Mouse (Mus musculus): Measurements from ENCODE around the gene Fmo6.

Gene Fmo6

GRCm38 (mm10) chr1:162937415-162937814, at the start of gene Fmo6:
Gene Fmo6, minus strand, starts transcription at chr1:162937515.
- DNase-seq (ENCODE audit: low spot score in 2 of 2): no peak

- no peak for DNase-seq (ENCODE audit: low spot score in 2 of 2)
Observed at GRCm38 (mm10) chr1:162986777-162987176, 49.5 kb upstream of the Fmo6 start.

- DNase-seq (ENCODE audit: low spot score in 2 of 2): no peak
Observed at GRCm38 (mm10) chr1:162986121-162986748, 48.9 kb upstream of the Fmo6 start.

- DNase-seq (ENCODE audit: low spot score in 2 of 2): no peak
Observed at GRCm38 (mm10) chr1:162984428-162984827, 47.1 kb upstream of the Fmo6 start, which contains the start of gene Fmo3. Gene Fmo3, minus strand, starts transcription at chr1:162984528.

- DNase-seq (ENCODE audit: low spot score in 2 of 2): no peak
Observed at GRCm38 (mm10) chr1:162963556-162963955, 26.2 kb upstream of the Fmo6 start.

- DNase-seq (ENCODE audit: low spot score in 2 of 2): no peak
Observed at GRCm38 (mm10) chr1:162957422-162957821, 20.1 kb upstream of the Fmo6 start.

- no peak for DNase-seq (ENCODE audit: low spot score in 2 of 2)
Observed at GRCm38 (mm10) chr1:162953079-162953478, 15.8 kb upstream of the Fmo6 start.

GRCm38 (mm10) chr1:162949763-162950162, 12.4 kb upstream of the Fmo6 start:
- no peak for DNase-seq (ENCODE audit: low spot score in 2 of 2)

GRCm38 (mm10) chr1:162947934-162948333, 10.6 kb upstream of the Fmo6 start:
- no peak for DNase-seq (ENCODE audit: low spot score in 2 of 2)

- DNase-seq (ENCODE audit: low spot score in 2 of 2): no peak
Observed at GRCm38 (mm10) chr1:162946837-162947558, 9.7 kb upstream of the Fmo6 start.

- no peak for DNase-seq (ENCODE audit: low spot score in 2 of 2)
Observed at GRCm38 (mm10) chr1:162943700-162944099, 6.4 kb upstream of the Fmo6 start.

GRCm38 (mm10) chr1:162938696-162939351, 1.5 kb upstream of the Fmo6 start:
- DNase-seq (ENCODE audit: low spot score in 2 of 2): no peak

- no peak for DNase-seq (ENCODE audit: low spot score in 2 of 2)
Observed at GRCm38 (mm10) chr1:162937970-162938695, 818 bp upstream of the Fmo6 start.

GRCm38 (mm10) chr1:162934374-162935012, 2.8 kb downstream of the Fmo6 start:
- DNase-seq (ENCODE audit: low spot score in 2 of 2): no peak

GRCm38 (mm10) chr1:162932386-162932785, 4.9 kb downstream of the Fmo6 start:
- no peak for DNase-seq (ENCODE audit: low spot score in 2 of 2)

GRCm38 (mm10) chr1:162931880-162932279, 5.4 kb downstream of the Fmo6 start:
- DNase-seq (ENCODE audit: low spot score in 2 of 2): no peak

- no peak for DNase-seq (ENCODE audit: low spot score in 2 of 2)
Observed at GRCm38 (mm10) chr1:162931310-162931875, 5.9 kb downstream of the Fmo6 start.

GRCm38 (mm10) chr1:162930631-162931030, 6.7 kb downstream of the Fmo6 start:
- DNase-seq (ENCODE audit: low spot score in 2 of 2): no peak

GRCm38 (mm10) chr1:162929146-162929545, 8.2 kb downstream of the Fmo6 start:
- DNase-seq (ENCODE audit: low spot score in 2 of 2): no peak

- no peak for DNase-seq (ENCODE audit: low spot score in 2 of 2)
Observed at GRCm38 (mm10) chr1:162925121-162925520, 12.2 kb downstream of the Fmo6 start.

GRCm38 (mm10) chr1:162916661-162917060, 20.7 kb downstream of the Fmo6 start:
- no peak for DNase-seq (ENCODE audit: low spot score in 2 of 2)

Measured in right cerebral cortex, adult 2 months (tissue).